Mouse (Mus musculus): ENCODE data around the gene Defb10.
"Not testable (repeated sequence)": the region's sequence is repeated elsewhere in the genome, so short reads cannot be mapped to it uniquely, and the experiment has no call there.

The Defb10 gene

DNA sequence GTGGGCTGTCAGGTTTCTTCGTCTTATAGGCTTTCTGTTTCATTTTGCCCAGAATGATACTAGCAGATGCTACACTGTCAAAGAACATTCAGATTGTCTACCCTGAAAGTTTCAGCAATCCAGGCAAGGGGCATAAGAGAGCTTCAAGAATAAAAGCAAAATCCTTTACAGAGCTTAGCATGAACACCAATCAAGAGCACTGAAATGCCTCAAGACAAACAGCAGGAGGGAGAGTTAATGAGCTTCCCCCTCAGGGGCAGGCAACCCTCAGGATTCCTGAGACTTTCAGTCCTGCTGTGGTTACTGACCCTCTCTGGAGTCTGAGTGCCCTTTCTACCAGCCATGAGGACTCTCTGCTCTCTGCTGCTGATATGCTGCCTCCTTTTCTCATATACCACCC lies at the start of gene Defb10:
TSS of gene Defb10 (plus strand) at position 316 of the 400 bp plus-strand sequence.
- DNase-seq (ENCODE audit: low read depth): not testable (repeated sequence)

- DNase-seq (ENCODE audit: low read depth): not testable (repeated sequence)
Observed at GRCm38 (mm10) chr8:21885321-21885720, 26.6 kb downstream of the Defb10 start, which contains the start of gene Defb9. Gene Defb9, minus strand, starts transcription at chr8:21885421.

- not testable (repeated sequence) for DNase-seq (ENCODE audit: low read depth)
Observed at GRCm38 (mm10) chr8:21906290-21906689, 47.6 kb downstream of the Defb10 start, which contains the start of gene Defb11. Gene Defb11, minus strand, starts transcription at chr8:21906412.
